Comparison of ENCODE assay signal across 9 mouse cellular contexts in genomic region chr14:60738434-60738938, GRCm38 (mm10). TPM values are rescaled to one million over a fixed set of nuclear protein-coding genes. Genes with fewer than 3 reads are reported as not detected.
DNase-seq lines count a peak whose midpoint lies in the region; ATAC-seq and TF ChIP-seq lines count a peak whose summit lies in the region.
"Had no signal": no experiment of that assay in that cellular context is flagged by ENCODE, and none has a peak within 500 bp of the region (broad histone marks: within the 10 kb centered on the region; RNA-seq: fewer than 3 reads in every experiment).

No protein-coding gene starts in this region.

- ATAC-seq in embryonic facial prominence, embryonic 15.5 days (ENCODE audit: insufficient number of reproducible peaks, low FRiP score, low TSS enrichment, low read depth) = no peak
- no peak for ATAC-seq in limb, embryonic 15.5 days (ENCODE audit: insufficient number of reproducible peaks, low FRiP score, low TSS enrichment, low read depth)

- 0 out of 2 replicates have a peak overlapping the region, but pooled peaks have one; percentile 28 for H3K27ac ChIP-seq in left cerebral cortex, adult 2 months
- 0 out of 2 replicates have a peak overlapping the region, but pooled peaks have one; percentile 40 for H3K27ac ChIP-seq in embryonic facial prominence, embryonic 15.5 days (replicated peaks)
- peak overlapping the region; percentile 70 for H3K27ac ChIP-seq in limb, embryonic 15.5 days

- peaks cover 69% of the 10 kb centered on the region for H3K4me1 ChIP-seq in embryonic facial prominence, embryonic 15.5 days
- peaks cover 70% of the 10 kb centered on the region for H3K4me1 ChIP-seq in limb, embryonic 15.5 days

- WGBS in embryonic facial prominence, embryonic 15.5 days = 62% methylated on average over 10 of the region's 10 CpGs
- 53% methylated on average over 10 of the region's 10 CpGs for WGBS in limb, embryonic 15.5 days

- no peaks in the 10 kb centered on the region for H3K36me3 ChIP-seq in embryonic facial prominence, embryonic 15.5 days
- H3K36me3 ChIP-seq in limb, embryonic 15.5 days = no peaks in the 10 kb centered on the region
- H3K36me3 ChIP-seq in splenic B cell, adult 2 months (ENCODE audit: control insufficient read depth, insufficient read depth, low read length, poor library complexity, severe bottlenecking) = no peaks in the 10 kb centered on the region; the same call in 1 of the 2 replicates

- intact Hi-C loops in left cerebral cortex, adult 2 months (cut with DNase I) = no loop called here

- no peak for DNase-seq in left cerebral cortex, adult 2 months (ENCODE audit: extremely low spot score in 1 of 2, low spot score in 2 of 2)
- DNase-seq in left cerebral cortex, adult 11 months (ENCODE audit: low spot score) = no peak
- peak; percentile 69 for DNase-seq in splenic B cell, adult 2 months (ENCODE audit: low read depth, low spot score)
- DNase-seq in right cerebral cortex, adult 18-20 months = no peak
- no peak for DNase-seq in embryo, embryonic 9.5 days (ENCODE audit: extremely low spot score)
- no peak for DNase-seq in layer of hippocampus, adult 18-20 months (ENCODE audit: low spot score in 2 of 2)

- no peak overlapping the region for H3K4me3 ChIP-seq in left cerebral cortex, adult 2 months
- no peak overlapping the region for H3K4me3 ChIP-seq in embryonic facial prominence, embryonic 15.5 days (replicated peaks)
- no peak overlapping the region for H3K4me3 ChIP-seq in limb, embryonic 15.5 days
- H3K4me3 ChIP-seq: myocyte had no signal

- H3K9ac ChIP-seq in embryonic facial prominence, embryonic 15.5 days = no peak overlapping the region
- H3K9ac ChIP-seq in limb, embryonic 15.5 days = no peak overlapping the region

- H3K27me3 ChIP-seq in embryonic facial prominence, embryonic 15.5 days = no peaks in the 10 kb centered on the region
- H3K27me3 ChIP-seq in limb, embryonic 15.5 days = no peaks in the 10 kb centered on the region
- H3K27me3 ChIP-seq in splenic B cell, adult 2 months (ENCODE audit: control insufficient read depth, insufficient read depth, low read length, poor library complexity, severe bottlenecking) = no peaks in the 10 kb centered on the region

- H3K4me2 ChIP-seq in embryonic facial prominence, embryonic 15.5 days (replicated peaks) = no peak overlapping the region
- H3K4me2 ChIP-seq in limb, embryonic 15.5 days = no peak overlapping the region

- no peaks in the 10 kb centered on the region for H3K9me3 ChIP-seq in embryonic facial prominence, embryonic 15.5 days (replicated peaks)
- H3K9me3 ChIP-seq in limb, embryonic 15.5 days = no peaks in the 10 kb centered on the region

- no peak for TF ChIP-seq CTCF in left cerebral cortex, adult 2 months (IDR thresholded peaks at IDR 0.05)

RNA-seq across cellular contexts. Expression of gene C1qtnf9, which starts 29.4 kb away (rescaled TPM):
- total RNA-seq in left cerebral cortex, adult 2 months (2021) = under 1 TPM; 0.23 to 0.30 TPM
- polyA plus RNA-seq in embryonic facial prominence, embryonic 15.5 days (2015; fragmentation: Nextera tagmentation; extraction: Ambion mirVana) = 3.6 and 4.1 TPM in 2 replicates
- polyA plus RNA-seq in limb, embryonic 15.5 days (2015; fragmentation: Nextera tagmentation; extraction: Ambion mirVana) = 6.3 and 7.6 TPM in 2 replicates
- total RNA-seq in layer of hippocampus, adult 18-20 months (2021) = under 1 TPM; 0.28 to 0.37 TPM
- polyA plus RNA-seq: myocyte had no signal

RNA-seq across cellular contexts. Expression of gene Mipep, which starts 45.9 kb away (rescaled TPM):
- 10 to 100 TPM; 24.9 to 25.3 TPM for total RNA-seq in left cerebral cortex, adult 2 months (2021)
- polyA plus RNA-seq in embryonic facial prominence, embryonic 15.5 days (2015; fragmentation: Nextera tagmentation; extraction: Ambion mirVana) = 20.0 and 24.3 TPM in 2 replicates
- 16.4 and 18.4 TPM in 2 replicates for polyA plus RNA-seq in limb, embryonic 15.5 days (2015; fragmentation: Nextera tagmentation; extraction: Ambion mirVana)
- 10 to 100 TPM; 30.2 to 31.3 TPM for total RNA-seq in layer of hippocampus, adult 18-20 months (2021)
